Mouse (Mus musculus): ENCODE measurements around the gene Tenm3. TPM values are rescaled to one million over a fixed set of nuclear protein-coding genes. Genes with fewer than 3 reads are reported as not detected.

Tenm3 gene
- total and polyA plus RNA-seq, 3 experiments: 0.03 to 0.08 (median 0.07) TPM

DNA sequence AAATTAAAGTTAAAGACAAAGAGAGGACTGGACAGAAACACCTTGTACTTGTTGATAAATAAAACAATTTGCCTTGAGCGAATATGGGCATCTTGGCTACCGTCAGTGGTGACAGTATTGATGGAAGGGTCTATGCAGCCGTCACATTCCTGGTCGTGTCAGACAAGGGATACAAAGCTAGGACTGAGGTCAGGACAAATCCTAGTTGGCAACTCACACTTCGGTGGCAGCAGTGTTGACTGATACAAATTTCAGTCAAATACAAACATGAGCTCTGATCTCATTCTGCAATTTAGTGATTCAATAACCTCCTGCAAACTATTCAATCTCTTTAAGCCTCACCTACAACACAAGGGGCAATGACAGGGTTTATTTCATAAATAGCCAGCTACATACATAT lies 298.1 kb downstream of the Tenm3 start:
- Histone ChIP-seq H3K9me3 (replicated peaks; ENCODE audit: low read length) (peaks cover 65% of the 10 kb centered on the region), H3K4me1 (ENCODE audit: control insufficient read depth in 1 of 2, insufficient read depth in 2 of 2) (no peaks in the 10 kb centered on the region), H3K4me2 (ENCODE audit: insufficient read depth, low read depth, poor library complexity, severe bottlenecking) (no peak overlapping the region), H3K27me3 (replicated peaks) (no peaks in the 10 kb centered on the region), H3K36me3 (replicated peaks in 1 of 2; ENCODE audit: control insufficient read depth in 1 of 2, insufficient read depth in 1 of 2, low read length in 1 of 2) (no peaks in the 10 kb centered on the region), H3K4me3 (replicated peaks in 1 of 3; ENCODE audit: low read depth in 2 of 3, low read length in 2 of 3, poor library complexity in 1 of 3) (no peak overlapping the region), H3K9ac (ENCODE audit: insufficient read depth, low read depth) (no peak overlapping the region), H3K79me2 (replicated peaks; ENCODE audit: control insufficient read depth, extremely low read depth, insufficient read depth, poor library complexity, severe bottlenecking) (no peaks in the 10 kb centered on the region), H3K27ac (ENCODE audit: insufficient read depth, low read depth) (no peak overlapping the region)
- no peak for TF ChIP-seq KAT2A (IDR thresholded peaks at IDR 0.05; ENCODE audit: insufficient replicate concordance, low read length)
- no peak for TF ChIP-seq SIN3A (IDR thresholded peaks at IDR 0.05; ENCODE audit: low read length)
- no peak for DNase-seq (ENCODE audit: extremely low read depth)
- dilution Hi-C loops (cut with MboI; ENCODE audit: extremely low pct_ligation_motif_present, extremely low pct_unique_long_range_greater_than_20kb, low sequenced_read_pairs) (no loop called here), in situ Hi-C loops (cut with MboI; ENCODE audit: low pct_ligation_motif_present, low pct_unique_long_range_greater_than_20kb, low sequenced_read_pairs) (loop anchor here (25.0 kb wide), 1 partner anchor 333 kb away; no protein-coding TSS in a partner anchor)

DNA sequence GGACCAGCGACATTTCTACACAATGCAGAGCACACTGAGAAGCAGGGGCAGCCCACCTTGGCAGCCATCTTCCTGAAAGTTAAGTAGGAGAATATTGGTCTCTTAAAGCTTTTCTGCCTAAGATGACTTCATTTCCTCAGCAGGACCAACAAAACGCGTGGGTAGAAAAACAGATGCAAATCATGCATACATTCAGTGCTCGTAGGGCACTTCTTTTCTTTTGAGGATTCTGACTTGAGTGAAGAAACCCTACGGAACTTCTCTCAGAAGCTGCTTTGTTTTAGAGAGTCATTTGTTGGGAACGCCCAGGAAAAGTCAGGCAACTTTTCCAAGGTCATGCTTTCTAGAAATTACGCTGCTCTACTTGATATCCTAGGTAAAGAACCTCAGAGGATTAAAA lies 298.9 kb downstream of the Tenm3 start:
- no peak overlapping the region for H3K4me2 ChIP-seq (ENCODE audit: insufficient read depth, low read depth, poor library complexity, severe bottlenecking)
- in situ Hi-C loops (cut with MboI; ENCODE audit: low pct_ligation_motif_present, low pct_unique_long_range_greater_than_20kb, low sequenced_read_pairs): loop anchor here (25.0 kb wide), 1 partner anchor 333 kb away; no protein-coding TSS in a partner anchor
- DNase-seq (ENCODE audit: extremely low read depth): no peak
- no peak overlapping the region for H3K9ac ChIP-seq (ENCODE audit: insufficient read depth, low read depth)
- H3K4me1 ChIP-seq (ENCODE audit: control insufficient read depth in 1 of 2, insufficient read depth in 2 of 2): no peaks in the 10 kb centered on the region
- H3K79me2 ChIP-seq (replicated peaks; ENCODE audit: control insufficient read depth, extremely low read depth, insufficient read depth, poor library complexity, severe bottlenecking): no peaks in the 10 kb centered on the region
- H3K36me3 ChIP-seq (replicated peaks in 1 of 2; ENCODE audit: control insufficient read depth in 1 of 2, insufficient read depth in 1 of 2, low read length in 1 of 2): no peaks in the 10 kb centered on the region
- H3K4me3 ChIP-seq (replicated peaks in 1 of 3; ENCODE audit: low read depth in 2 of 3, low read length in 2 of 3, poor library complexity in 1 of 3): no peak overlapping the region
- no peaks in the 10 kb centered on the region for H3K27me3 ChIP-seq (replicated peaks)
- dilution Hi-C loops (cut with MboI; ENCODE audit: extremely low pct_ligation_motif_present, extremely low pct_unique_long_range_greater_than_20kb, low sequenced_read_pairs): no loop called here
- H3K9me3 ChIP-seq (replicated peaks; ENCODE audit: low read length): peaks cover 62% of the 10 kb centered on the region
- no peak overlapping the region for H3K27ac ChIP-seq (ENCODE audit: insufficient read depth, low read depth)
- TF ChIP-seq RCOR1 (conservative IDR thresholded peaks at IDR 0.05; ENCODE audit: low read depth, low read length) (no peak), SMC3 (IDR thresholded peaks at IDR 0.05; ENCODE audit: low read depth, low read length) (no peak), ZMIZ1 (IDR thresholded peaks at IDR 0.05; ENCODE audit: low read depth, low read length) (no peak), TCF12 (IDR thresholded peaks at IDR 0.05; ENCODE audit: low read depth, low read length) (no peak), ZKSCAN1 (IDR thresholded peaks at IDR 0.05; ENCODE audit: borderline replicate concordance, low read depth, low read length) (no peak), USF2 (conservative IDR thresholded peaks at IDR 0.05; ENCODE audit: low read depth, low read length) (no peak), KAT2A (IDR thresholded peaks at IDR 0.05; ENCODE audit: insufficient replicate concordance, low read length) (no peak), PAX5 (IDR thresholded peaks at IDR 0.05; ENCODE audit: low read length) (no peak), CHD2 (IDR thresholded peaks at IDR 0.05; ENCODE audit: low read length) (no peak), ZC3H11A (IDR thresholded peaks at IDR 0.05; ENCODE audit: low read depth, low read length) (no peak), UBTF (IDR thresholded peaks at IDR 0.05; ENCODE audit: low read depth, low read length) (no peak)

- in situ Hi-C loops (cut with MboI; ENCODE audit: low pct_ligation_motif_present, low pct_unique_long_range_greater_than_20kb, low sequenced_read_pairs): loop anchor here (25.0 kb wide), 1 partner anchor 330 kb away; no protein-coding TSS in a partner anchor
- H3K27me3 ChIP-seq (replicated peaks): no peaks in the 10 kb centered on the region
- H3K36me3 ChIP-seq (replicated peaks in 1 of 2; ENCODE audit: control insufficient read depth in 1 of 2, insufficient read depth in 1 of 2, low read length in 1 of 2): no peaks in the 10 kb centered on the region
- H3K9ac ChIP-seq (ENCODE audit: insufficient read depth, low read depth): no peak overlapping the region
- no peak overlapping the region for H3K27ac ChIP-seq (ENCODE audit: insufficient read depth, low read depth)
- DNase-seq (ENCODE audit: extremely low read depth): no peak
- TF ChIP-seq CTCF (conservative IDR thresholded peaks at IDR 0.05 in 1 of 2, IDR thresholded peaks at IDR 0.05 in 1 of 2; ENCODE audit: low read depth in 2 of 2, low read length in 2 of 2) (no peak), SMC3 (IDR thresholded peaks at IDR 0.05; ENCODE audit: low read depth, low read length) (no peak), RAD21 (IDR thresholded peaks at IDR 0.05; ENCODE audit: low read depth, low read length) (no peak), NRF1 (IDR thresholded peaks at IDR 0.05; ENCODE audit: low read depth, low read length) (no peak), IRF4 (IDR thresholded peaks at IDR 0.05; ENCODE audit: low read depth, low read length) (no peak), USF1 (IDR thresholded peaks at IDR 0.05; ENCODE audit: low read depth, low read length) (no peak), KAT2A (IDR thresholded peaks at IDR 0.05; ENCODE audit: insufficient replicate concordance, low read length) (no peak), MYC (IDR thresholded peaks at IDR 0.05; ENCODE audit: low read depth, low read length) (no peak), ZNF384 (IDR thresholded peaks at IDR 0.05; ENCODE audit: low read depth, low read length) (no peak), TBP (conservative IDR thresholded peaks at IDR 0.05; ENCODE audit: low read depth, low read length) (no peak), POLR2A (IDR thresholded peaks at IDR 0.05; ENCODE audit: low read depth, low read length) (no peak), E2F4 (IDR thresholded peaks at IDR 0.05; ENCODE audit: insufficient replicate concordance, low read depth, low read length) (no peak), PAX5 (IDR thresholded peaks at IDR 0.05; ENCODE audit: low read length) (no peak), BHLHE40 (IDR thresholded peaks at IDR 0.05; ENCODE audit: low read depth, low read length) (no peak), MAZ (IDR thresholded peaks at IDR 0.05; ENCODE audit: low read depth, low read length) (no peak), POLR2AphosphoS2 (IDR thresholded peaks at IDR 0.05; ENCODE audit: low read depth, low read length) (no peak), EP300 (IDR thresholded peaks at IDR 0.05; ENCODE audit: low read length) (no peak)
- dilution Hi-C loops (cut with MboI; ENCODE audit: extremely low pct_ligation_motif_present, extremely low pct_unique_long_range_greater_than_20kb, low sequenced_read_pairs): no loop called here
- no peaks in the 10 kb centered on the region for H3K4me1 ChIP-seq (ENCODE audit: control insufficient read depth in 1 of 2, insufficient read depth in 2 of 2)
- no peaks in the 10 kb centered on the region for H3K79me2 ChIP-seq (replicated peaks; ENCODE audit: control insufficient read depth, extremely low read depth, insufficient read depth, poor library complexity, severe bottlenecking)
- H3K9me3 ChIP-seq (replicated peaks; ENCODE audit: low read length): peaks cover 59% of the 10 kb centered on the region
- H3K4me2 ChIP-seq (ENCODE audit: insufficient read depth, low read depth, poor library complexity, severe bottlenecking): no peak overlapping the region
- H3K4me3 ChIP-seq (replicated peaks in 1 of 3; ENCODE audit: low read depth in 2 of 3, low read length in 2 of 3, poor library complexity in 1 of 3): no peak overlapping the region
These were observed 301.6 kb downstream of the Tenm3 start for GRCm38 (mm10) chr8:48542141-48542540.

Measured in CH12.LX (cell line).